Mouse (Mus musculus) left cerebral cortex, postnatal 10 days (tissue): ENCODE results near the gene Cpn1. TPM values are rescaled to one million over a fixed set of nuclear protein-coding genes. Genes with fewer than 3 reads are reported as not detected.

ENCODE experiments used
- DNase-seq, 2 experiments: peaks; one replicate each; pipeline ENCODE4 v3.0.0; 2021 to 2022; ENCODE audit warnings: low spot score in 2 of 2, mixed read lengths in 1 of 2; ENCODE audit errors: extremely low spot score in 1 of 2
- intact Hi-C: fragments of 180-260 bp; cut with DNase I; formaldehyde crosslinking; loops from one replicate; pipeline ENCODE4 v1.15.1; 2025
- total RNA-seq, 2 experiments: library from RNA; stranded (reverse); gene quantifications; 2 replicates each; pipeline ENCODE4 v1.2.3; 2021

Cpn1 gene
- total RNA-seq, 2 experiments from 2014 or later, result 0.21 to 0.24 TPM

DNA sequence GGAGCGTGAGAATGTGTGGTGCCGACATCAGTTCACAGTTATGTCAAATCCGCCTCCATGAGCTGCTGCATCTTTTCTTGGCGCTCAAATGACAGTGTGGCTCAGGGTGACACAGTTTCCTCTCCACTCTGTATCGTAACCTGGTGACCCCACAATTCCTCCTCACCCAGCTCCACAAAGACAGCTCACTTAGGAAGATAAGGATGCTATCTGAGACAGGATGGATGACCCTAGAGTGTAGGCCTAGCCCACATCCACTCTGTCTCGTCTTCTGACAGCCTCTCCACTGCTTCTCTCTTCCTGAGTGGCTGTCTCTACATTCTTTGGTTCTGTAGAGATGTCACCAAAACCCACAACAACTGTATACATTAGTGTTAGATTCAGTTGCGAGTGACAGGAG lies 9.1 kb upstream of the Cpn1 start:
- DNase-seq, result no peak

DNA sequence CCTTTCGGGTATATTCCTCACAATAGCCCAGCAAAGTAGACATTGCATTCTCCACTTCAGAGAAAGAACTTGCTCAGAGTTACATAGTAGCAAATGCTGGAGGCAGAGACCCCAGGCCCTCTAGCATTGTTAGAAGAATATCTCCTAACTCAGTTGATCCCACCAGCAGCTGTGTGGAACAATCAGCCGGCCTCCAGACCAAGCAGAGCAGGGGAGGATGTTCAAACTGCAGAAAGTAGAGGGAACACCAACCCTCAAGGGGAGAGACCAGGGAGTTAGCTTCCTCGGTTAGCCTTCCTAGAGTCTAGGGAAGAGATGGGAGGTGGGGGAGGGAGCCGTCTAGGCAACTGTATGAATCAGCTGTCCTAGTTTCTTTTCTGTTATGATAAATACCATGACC lies 6.1 kb upstream of the Cpn1 start:
- DNase-seq, result no peak
- intact Hi-C loops, result no loop called here

More for the DNA sequence above, 9.1 kb upstream of the Cpn1 start:
- intact Hi-C loops, result no loop called here

DNA sequence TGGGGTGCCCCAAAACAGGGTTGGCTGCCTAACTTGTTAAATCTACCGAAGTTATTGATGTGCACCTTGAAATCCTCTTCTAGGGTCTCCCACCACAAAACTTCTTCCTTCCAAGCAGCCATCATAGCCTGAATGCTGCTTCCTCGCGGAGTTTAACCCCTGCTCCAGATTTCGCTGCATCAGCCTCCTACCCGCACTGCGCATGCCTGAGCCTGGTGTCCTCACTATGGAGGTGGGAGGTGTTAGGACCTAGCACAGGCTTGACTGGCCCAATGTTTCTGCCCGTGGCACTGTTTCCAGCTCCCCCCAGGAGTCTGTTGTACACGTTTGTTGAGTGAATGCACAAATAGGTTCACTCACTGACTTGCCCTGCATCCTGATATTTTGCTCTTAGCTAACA lies 4.0 kb upstream of the Cpn1 start:
- DNase-seq, result no peak
- intact Hi-C loops, result no loop called here

DNA sequence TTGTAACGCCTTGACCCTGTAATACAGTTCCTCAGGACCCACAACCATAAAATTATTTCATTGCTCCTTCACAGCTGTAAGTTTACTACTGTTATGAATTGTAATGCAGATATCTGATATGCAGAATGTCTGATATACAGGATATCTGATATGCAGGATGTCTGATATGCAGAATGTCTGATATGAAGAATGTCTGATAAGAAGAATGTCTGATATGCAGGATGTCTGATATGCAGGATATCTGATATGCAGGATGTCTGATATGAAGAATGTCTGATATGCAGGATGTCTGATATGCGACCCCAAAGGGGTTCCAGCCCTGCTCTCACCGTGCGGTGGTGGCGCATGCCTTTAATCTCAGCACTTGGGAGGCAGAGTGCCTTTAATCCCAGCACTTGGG lies 4.4 kb downstream of the Cpn1 start:
- intact Hi-C loops, result no loop called here
- no peak for DNase-seq

DNA sequence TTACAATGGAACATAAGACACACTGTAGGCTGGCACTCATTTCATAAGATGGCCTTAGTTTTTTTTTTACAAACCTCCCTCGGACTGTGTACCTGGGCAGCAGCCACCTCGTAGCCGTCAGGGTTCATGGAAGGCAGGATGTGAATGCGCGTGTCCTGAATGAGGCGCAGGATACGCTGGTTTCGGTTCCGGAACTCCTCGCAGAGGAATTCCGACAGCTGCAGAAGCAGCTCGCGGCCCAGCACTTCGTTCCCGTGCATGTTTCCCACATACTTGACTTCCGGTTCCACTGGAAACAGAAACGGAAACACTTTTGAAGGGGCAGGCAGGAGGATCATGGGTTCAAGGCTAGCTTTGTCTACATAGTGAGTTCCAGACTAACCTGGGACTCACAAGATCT lies 5.6 kb downstream of the Cpn1 start:
- intact Hi-C loops, result no loop called here
- DNase-seq, result no peak

DNA sequence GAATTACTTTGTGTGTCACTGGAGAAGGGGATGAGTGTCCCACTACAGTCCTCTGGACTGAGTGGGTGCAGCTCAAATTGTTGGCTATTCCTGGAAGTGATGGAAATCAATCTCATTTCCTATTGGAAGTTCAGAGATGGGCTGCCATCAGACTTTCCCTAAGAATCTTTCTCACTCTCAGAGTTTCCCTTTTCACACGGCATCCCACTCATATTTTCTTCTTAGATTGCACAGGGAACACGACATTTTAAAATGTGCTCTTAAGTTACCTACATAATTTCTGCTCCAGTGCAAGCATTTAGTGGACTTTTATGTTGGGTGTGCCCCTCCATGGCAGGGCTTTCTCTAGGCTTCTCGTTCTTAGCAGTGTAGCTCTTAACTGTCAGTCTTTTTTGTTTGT lies 8.6 kb downstream of the Cpn1 start:
- no peak for DNase-seq
- intact Hi-C loops, result no loop called here

DNA sequence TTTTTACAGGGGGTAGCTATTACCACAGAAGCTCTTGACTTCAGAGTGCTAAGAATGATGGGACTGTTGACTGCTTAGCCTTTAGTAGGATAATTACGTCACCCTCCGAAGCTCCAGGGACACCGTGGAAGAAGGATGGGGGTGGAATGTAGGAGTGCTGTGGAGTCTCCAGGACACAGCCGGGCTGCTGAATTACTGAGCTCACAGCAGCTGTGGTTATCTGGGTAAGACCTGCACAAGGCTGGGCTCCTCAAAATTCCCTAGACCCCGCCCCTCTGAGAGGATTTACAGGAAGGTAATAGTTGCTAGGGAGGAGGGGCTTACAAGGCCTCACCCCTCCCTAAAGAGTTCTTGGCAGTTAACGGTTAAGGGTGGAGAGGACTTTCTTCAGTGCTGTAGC lies 9.7 kb downstream of the Cpn1 start:
- intact Hi-C loops, result no loop called here
- no peak for DNase-seq

DNA sequence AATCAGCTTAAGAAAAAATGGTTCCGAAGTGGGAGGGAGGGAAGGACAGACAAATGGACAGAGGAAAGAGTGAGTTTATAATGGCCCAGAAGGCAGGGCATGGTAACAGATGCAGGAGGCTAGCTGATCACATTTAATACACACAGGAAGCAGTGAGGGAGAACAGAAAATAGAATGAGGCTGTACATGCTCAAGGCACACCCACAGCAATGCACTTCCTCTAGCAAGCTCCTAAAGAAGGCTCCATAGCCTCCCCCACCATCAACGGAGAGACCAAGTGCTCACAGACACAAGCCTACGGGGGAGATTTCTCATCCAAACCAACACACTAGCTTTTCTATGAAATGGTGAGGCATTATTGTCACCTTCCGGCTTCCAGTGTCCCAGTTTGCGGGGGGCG lies 12.1 kb downstream of the Cpn1 start:
- DNase-seq, result no peak
- intact Hi-C loops, result no loop called here

DNA sequence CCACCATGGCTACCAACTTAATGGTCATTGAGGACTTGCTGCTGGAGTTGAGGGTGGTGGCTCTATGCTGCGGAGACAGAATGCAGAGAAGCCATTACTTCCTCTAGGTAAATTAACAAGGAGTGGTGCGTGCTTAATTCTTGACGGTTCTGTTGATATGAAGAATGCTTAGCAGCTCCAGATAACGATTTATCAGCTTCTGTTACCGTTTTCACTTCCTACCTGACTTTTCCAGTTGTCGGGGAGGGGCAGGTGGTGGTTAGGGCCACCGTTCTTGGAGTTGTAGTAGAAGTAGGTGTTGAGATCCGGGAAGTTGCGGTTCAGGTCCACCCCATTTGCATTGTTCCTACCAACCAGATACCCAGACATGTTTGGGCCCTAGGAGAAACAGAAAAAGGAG lies 12.6 kb downstream of the Cpn1 start:
- intact Hi-C loops, result no loop called here

DNA sequence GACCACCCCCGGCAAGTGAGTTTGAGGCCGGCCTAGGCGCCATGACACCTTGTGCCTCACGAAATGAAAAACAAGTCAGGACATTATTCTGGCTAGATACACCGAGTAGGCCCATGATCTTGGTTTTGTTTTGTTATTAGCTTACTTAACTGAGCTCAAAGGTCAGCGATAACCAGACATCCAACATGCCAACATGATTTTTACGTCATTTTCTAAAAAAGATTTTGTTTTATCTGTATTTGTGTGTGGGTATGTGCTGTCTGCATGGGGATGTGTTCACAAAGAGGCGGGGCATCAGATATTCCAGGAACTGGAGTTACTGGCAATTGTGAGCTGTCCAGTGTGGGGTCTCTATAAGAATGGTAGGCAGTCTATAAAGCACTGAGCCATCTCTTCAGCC lies 14.2 kb downstream of the Cpn1 start:
- intact Hi-C loops, result no loop called here
- no peak for DNase-seq

More for the DNA sequence above, 12.6 kb downstream of the Cpn1 start:
- DNase-seq, result no peak

DNA sequence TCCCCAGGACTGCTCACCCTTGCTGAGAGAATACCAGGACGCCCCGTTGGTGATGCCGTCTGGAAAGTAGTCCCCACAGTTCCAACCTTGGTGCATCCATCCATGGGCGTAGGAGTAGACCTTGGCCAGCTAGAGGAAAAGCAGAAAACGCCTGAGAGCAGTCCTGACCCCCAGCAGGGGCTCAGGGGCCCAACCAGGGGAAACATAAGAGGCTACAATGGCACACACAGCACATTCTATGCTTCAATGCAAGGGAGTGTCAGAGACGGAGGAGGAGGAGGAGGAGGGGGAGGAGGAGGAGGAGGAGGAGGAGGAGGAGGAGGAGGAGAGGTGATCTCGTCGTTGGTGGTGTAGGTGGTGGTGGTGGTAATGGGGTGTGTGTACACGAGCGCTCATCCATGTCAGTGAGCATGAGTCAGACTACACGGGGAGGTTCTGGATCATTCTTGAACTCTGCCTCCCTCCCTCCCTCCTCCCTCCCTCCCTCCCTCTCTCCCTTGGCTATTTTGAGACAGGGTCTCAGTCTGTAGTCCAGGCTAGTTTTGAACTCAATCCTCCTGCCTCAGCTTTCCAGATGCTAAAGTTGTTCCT lies 17.8 kb downstream of the Cpn1 start:
- intact Hi-C loops, result no loop called here
- no peak for DNase-seq

DNA sequence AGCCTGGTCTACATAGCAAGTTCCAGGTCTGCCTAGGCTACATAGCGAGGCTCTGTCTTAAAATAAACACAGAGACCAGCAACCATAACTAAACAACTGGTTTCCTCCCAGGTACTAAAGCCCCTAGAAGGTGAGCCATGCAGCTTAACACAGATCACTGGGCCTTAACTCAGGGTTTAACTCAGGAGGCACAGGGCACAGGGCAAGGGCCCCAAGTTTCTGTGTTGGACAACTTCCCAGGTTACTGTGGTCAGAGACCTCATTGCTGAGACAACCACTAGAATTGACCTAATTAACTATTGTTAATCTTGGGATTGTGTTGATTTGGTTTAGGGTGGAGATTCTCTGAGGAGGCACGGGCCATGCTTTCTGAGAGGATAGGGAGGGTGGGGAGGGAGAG lies 19.9 kb downstream of the Cpn1 start:
- intact Hi-C loops, result no loop called here
- no peak for DNase-seq

DNA sequence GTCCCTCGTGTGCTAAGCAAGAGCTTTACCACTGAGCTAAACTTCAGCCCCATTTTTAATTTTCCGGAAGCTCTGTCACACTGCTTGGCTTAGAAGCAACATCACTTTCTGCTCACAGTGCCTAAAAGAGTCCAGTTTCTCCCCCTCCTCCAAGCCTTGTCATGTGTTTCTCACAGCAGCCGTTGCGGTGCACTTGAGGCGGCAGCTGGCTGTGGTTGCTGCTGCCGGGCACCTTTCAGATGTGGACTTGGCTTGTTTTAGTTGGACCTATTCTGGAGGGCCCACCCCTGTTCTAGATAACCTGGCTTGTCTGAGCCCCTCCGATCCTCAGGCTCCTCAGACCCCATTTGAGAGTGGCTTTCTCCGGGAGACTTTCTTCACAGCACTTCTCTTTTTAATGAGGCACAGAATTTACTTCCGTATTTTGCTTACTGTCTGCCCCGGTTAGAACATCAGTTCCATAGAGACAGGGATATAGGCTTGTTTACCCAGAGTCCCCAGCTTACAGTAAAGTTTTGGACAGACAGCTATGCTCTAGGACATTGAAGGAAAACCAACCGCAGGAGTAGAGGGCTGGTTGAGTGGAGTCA lies 20.8 kb downstream of the Cpn1 start:
- no peak for DNase-seq
- intact Hi-C loops, result no loop called here

DNA sequence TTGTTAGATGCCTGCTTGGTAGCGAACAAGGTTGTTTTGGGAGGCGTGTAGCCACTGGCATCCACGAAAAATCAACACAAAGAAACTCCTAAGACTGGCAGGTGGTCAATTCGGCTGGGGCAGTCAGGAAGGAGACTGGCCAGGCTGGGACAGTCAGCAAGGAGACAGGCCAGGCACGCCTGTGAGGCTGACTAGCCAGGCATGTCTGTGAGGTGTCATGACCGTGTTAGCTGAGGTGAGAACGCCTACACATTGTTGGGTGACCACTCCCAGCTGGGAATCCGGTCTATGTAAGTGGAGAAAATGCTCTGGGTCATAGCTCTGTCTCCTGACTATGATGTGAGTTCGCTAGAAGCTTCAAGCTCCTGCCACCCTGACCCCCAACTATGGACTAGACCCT lies 23.6 kb downstream of the Cpn1 start:
- DNase-seq, result no peak
- intact Hi-C loops, result no loop called here

DNA sequence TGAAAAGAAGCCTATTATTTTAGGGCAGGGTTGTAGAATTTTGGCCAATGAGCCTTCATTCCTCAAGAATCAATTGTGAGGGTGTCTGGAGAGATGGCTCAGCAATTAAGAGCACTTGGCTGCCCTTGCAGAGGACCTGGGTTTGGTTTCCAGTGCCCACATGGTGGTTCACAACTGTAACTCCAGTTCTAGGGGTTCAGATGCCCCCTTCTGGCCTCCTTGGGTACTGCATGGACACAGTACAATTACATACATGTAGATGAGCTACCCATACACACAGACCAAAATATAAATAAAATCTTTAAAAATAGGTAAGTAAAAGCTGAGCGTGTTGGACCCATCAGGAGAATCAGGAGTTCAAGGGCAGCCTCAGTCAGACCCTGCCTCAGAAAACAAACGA lies 25.2 kb downstream of the Cpn1 start:
- intact Hi-C loops, result no loop called here
- DNase-seq, result no peak

DNA sequence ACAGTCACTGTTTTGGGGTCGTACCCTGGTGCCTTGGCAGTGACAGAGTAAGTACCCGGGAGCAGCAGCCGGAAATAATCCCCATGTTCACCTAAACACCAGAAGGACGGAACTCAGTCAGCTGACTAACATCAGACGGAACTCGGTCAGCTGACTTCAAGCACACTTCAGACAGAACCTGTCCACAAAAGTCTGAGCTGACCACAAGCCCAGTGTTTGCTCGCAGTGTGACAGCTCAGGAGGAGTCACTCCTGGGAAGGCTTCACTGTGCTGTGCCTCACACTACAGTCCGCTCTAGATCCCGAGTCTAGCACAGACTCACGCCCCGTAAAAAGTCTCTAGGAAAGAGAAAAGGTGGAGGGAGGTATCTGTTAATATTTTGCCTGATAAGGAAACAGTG lies 26.3 kb downstream of the Cpn1 start:
- no peak for DNase-seq
- intact Hi-C loops, result no loop called here

DNA sequence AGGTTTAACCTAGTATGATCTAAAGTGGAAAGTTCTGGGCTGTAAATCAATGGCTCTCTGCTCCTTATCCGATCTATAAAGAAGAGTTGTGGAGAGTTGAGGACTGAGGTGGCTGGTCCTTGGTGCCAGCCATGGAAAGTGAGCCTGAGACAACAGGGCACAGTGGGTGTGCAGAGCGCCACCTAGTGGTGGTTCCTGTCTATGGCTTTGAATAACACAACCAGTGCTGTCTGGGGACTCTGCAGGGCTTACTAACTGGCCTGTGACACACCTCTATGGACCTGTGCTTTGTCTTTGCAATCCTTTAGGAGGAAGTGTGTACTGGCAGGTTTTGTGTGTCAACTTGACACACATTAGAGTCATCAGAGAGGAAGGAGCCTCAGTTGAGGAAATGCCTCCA lies 27.2 kb downstream of the Cpn1 start:
- intact Hi-C loops, result loop anchor here (5.0 kb wide), 1 partner anchor 127 kb away; no protein-coding TSS in a partner anchor
- peak; percentile 40 to 71 for DNase-seq

DNA sequence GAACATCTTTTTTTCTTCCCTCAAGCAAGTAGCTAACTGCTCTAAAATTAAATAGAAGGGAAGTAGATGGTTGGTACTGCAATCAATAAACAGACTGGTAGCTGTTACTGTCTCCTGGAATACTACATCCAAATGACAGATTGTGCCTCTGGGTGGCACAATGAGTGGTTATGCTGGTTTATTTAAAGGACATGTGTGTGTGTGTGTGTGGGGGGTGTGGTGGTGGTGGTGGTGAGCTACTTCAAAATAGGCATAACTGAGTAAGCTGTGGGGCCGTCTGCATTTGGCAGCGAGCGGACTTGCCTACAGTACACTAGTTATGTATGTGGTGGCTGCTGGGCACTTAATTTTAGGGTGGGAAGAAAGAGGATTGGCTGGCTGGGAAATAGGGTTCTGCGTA lies 28.5 kb downstream of the Cpn1 start:
- intact Hi-C loops, result loop anchor here (5.0 kb wide), 1 partner anchor 126 kb away; no protein-coding TSS in a partner anchor
- DNase-seq, result peak; percentile 44 to 46

DNA sequence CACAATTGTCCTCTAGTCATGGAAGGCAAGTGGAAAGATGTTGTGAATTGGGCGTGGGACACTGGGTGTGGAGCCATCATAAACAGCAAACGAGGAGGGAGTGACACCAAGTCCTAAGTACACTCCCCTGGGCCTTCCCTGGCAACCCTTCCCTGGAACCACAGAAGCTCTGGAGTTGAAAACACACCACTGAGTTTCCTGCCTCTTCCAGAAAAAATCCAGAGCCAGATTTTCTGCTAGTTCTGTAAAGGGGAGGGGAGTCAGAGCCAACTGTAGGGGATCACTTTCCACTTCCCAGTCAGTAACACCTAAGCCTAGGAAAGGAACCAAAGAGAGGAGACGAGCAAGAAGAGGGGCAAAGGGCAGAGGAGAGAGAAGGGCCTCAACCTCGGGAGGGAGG lies 29.0 kb downstream of the Cpn1 start:
- no peak for DNase-seq
- intact Hi-C loops, result loop anchor here (5.0 kb wide), 1 partner anchor 125 kb away; no protein-coding TSS in a partner anchor

DNA sequence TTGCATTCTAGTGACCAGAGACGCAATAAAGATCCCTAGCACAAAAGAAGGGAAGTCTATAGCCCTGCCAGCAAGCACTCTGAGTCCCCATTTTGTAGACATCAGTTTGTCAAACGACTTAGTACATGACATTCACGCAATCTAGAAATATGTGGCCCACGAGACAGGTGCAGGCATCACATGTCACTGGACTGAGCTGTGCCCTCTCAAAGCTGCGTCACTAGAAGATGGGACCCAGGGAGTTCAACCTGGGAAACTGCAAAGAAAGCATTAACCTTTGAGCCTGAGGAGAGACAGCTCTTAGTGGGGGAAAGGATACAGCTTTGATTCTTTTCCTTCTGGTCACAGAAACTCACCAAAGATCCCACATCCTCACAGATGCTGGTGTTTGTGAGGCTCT lies 31.1 kb downstream of the Cpn1 start:
- intact Hi-C loops, result loop anchor here (5.0 kb wide), 1 partner anchor 123 kb away; no protein-coding TSS in a partner anchor
- no peak for DNase-seq

DNA sequence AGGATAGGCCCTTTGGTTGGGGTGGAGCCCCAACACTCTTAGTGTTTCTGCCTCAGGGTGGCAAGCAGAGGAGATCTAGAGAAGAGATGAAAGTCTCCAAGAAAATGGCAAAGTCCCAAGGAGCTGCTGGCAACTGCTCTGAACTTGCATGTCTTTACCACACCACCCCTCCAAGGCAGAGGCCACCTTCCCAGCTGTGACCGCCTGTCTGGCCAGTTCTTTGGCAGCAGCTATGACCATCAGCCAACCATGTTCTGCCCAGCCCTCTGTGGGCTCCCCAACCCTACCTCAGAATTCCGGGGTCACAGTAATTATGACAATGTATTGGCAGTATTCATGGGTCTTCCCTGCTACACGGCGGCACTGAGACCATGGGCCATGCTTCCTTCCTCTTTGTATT lies 31.5 kb downstream of the Cpn1 start:
- DNase-seq, result no peak
- intact Hi-C loops, result loop anchor here (5.0 kb wide), 1 partner anchor 123 kb away; no protein-coding TSS in a partner anchor
